9 mouse cellular contexts compared by ENCODE assay signal in the genomic region with DNA sequence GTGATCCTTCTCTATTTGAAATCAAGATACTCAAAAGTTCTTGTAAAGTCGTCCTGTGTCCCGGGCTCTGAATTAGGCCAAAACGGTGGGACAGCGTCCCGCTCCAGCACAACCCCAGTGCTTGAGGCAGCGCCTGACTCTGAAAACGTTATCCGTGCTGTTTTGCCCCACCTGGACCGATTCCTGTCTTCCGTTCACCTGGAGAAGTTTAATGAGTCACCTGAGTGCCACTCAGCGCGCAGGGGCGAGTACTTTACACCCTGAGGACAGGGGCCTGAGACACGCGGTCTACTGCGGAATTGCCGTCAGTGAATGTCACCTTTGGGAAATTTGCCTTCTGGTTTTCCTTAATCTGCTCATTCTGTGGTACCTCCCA. TPM values are rescaled to one million over a fixed set of nuclear protein-coding genes. Genes with fewer than 3 reads are reported as not detected.
DNase-seq lines count a peak whose midpoint lies in the region; ATAC-seq and TF ChIP-seq lines count a peak whose summit lies in the region.
"Had no signal": no experiment of that assay in that cellular context is flagged by ENCODE, and none has a peak within 500 bp of the region (broad histone marks: within the 10 kb centered on the region; RNA-seq: fewer than 3 reads in every experiment).

No protein-coding gene starts in this region.

- H3K4me2 ChIP-seq in embryonic facial prominence, embryonic 15.5 days (replicated peaks), result peak overlapping the region; percentile 74
- H3K4me2 ChIP-seq in lung, postnatal 0 days (replicated peaks; ENCODE audit: low read depth, low read length), result peak overlapping the region; percentile 57

- H3K27me3 ChIP-seq in embryonic facial prominence, embryonic 15.5 days, result no peaks in the 10 kb centered on the region
- no peaks in the 10 kb centered on the region for H3K27me3 ChIP-seq in lung, postnatal 0 days (replicated peaks; ENCODE audit: insufficient read depth, low read length)
- H3K27me3 ChIP-seq: Patski had no signal

- H3K9ac ChIP-seq in embryonic facial prominence, embryonic 15.5 days, result peak overlapping the region; percentile 39
- H3K9ac ChIP-seq in lung, postnatal 0 days (replicated peaks; ENCODE audit: low read depth), result peak overlapping the region; percentile 39; the same call in 1 of the 2 replicates

- peak; percentile 58; the same call in 1 of the 2 replicates for TF ChIP-seq EP300 in lung, postnatal 0 days (IDR thresholded peaks at IDR 0.05)

- no peaks in the 10 kb centered on the region for H3K36me3 ChIP-seq in embryonic facial prominence, embryonic 15.5 days
- no peaks in the 10 kb centered on the region for H3K36me3 ChIP-seq in lung, postnatal 0 days (ENCODE audit: insufficient read depth, low read length)

- no peaks in the 10 kb centered on the region for H3K9me3 ChIP-seq in embryonic facial prominence, embryonic 15.5 days (replicated peaks)
- H3K9me3 ChIP-seq in lung, postnatal 0 days (ENCODE audit: low read length), result no peaks in the 10 kb centered on the region

- WGBS in embryonic facial prominence, embryonic 15.5 days, result 4% methylated on average over 17 of the region's 17 CpGs
- 5% methylated on average over 17 of the region's 17 CpGs for WGBS in lung, postnatal 0 days

- peak; percentile 28 for DNase-seq in layer of hippocampus, adult 11-12 months (ENCODE audit: low spot score)
- DNase-seq in layer of hippocampus, adult 9-11 months, result no peak
- peak; percentile 86 for DNase-seq in kidney, adult 9 months
- peak; percentile 83 for DNase-seq in lung, postnatal 0 days (ENCODE audit: low spot score)
- DNase-seq in left cerebral cortex, adult 18-20 months (ENCODE audit: low spot score in 2 of 2), result no peak
- DNase-seq in Muller cell, postnatal 12 days (ENCODE audit: inconsistent ontology term), result no peak

- peak overlapping the region; percentile 76 for H3K4me3 ChIP-seq in embryonic facial prominence, embryonic 15.5 days (replicated peaks)
- H3K4me3 ChIP-seq in lung, postnatal 0 days (ENCODE audit: low read depth, low read length), result peak overlapping the region; percentile 29; the same call in 1 of the 2 replicates

- peak; percentile 4; the same call in 1 of the 2 replicates for TF ChIP-seq CTCF in lung, postnatal 0 days (IDR thresholded peaks at IDR 0.05)

- no peak for ATAC-seq in embryonic facial prominence, embryonic 15.5 days (ENCODE audit: insufficient number of reproducible peaks, low FRiP score, low TSS enrichment, low read depth)
- ATAC-seq in lung, postnatal 0 days, result peak; percentile 27
- no peak for ATAC-seq in activated CD4-positive, CD25-positive, alpha-beta regulatory T cell, adult 4 months

- peak overlapping the region; percentile 55; the same call in 1 of the 2 replicates for H3K27ac ChIP-seq in embryonic facial prominence, embryonic 15.5 days (replicated peaks)
- H3K27ac ChIP-seq in lung, postnatal 0 days (ENCODE audit: low read length), result peak overlapping the region; percentile 96

- H3K4me1 ChIP-seq in embryonic facial prominence, embryonic 15.5 days, result peaks cover 29% of the 10 kb centered on the region
- peaks cover 20% of the 10 kb centered on the region; the same call in 1 of the 2 replicates for H3K4me1 ChIP-seq in lung, postnatal 0 days (ENCODE audit: insufficient read depth, low read depth, low read length)

RNA-seq across cellular contexts. Expression of a gene that starts 0.7 kb away (rescaled TPM):
- 111 and 113 TPM in 2 replicates for polyA plus RNA-seq in embryonic facial prominence, embryonic 15.5 days (2015; fragmentation: Nextera tagmentation; extraction: Ambion mirVana)
- 205 and 211 TPM in 2 replicates for polyA plus RNA-seq in lung, postnatal 0 days (2015; fragmentation: Nextera tagmentation; extraction: Ambion mirVana)
- polyA plus RNA-seq in activated CD4-positive, CD25-positive, alpha-beta regulatory T cell, adult 4 months (2017; shearing (Covaris generic)), result 1 to 10 TPM; 4.5 to 8.8 TPM
- 10 to 100 TPM; 30.2 to 35.7 TPM for total RNA-seq in left cerebral cortex, adult 18-20 months (2021)

Comparison
In these comparisons a context has a peak if more than half of its experiments do, and no peak if none do; other contexts are left out.
1. DNase-seq: peak in layer of hippocampus, adult 11-12 months (single experiment), kidney, adult 9 months (single experiment) and lung, postnatal 0 days (single experiment); none in layer of hippocampus, adult 9-11 months (single experiment), left cerebral cortex, adult 18-20 months (0 of 2) and Muller cell, postnatal 12 days (single experiment).
2. RNA of a gene that starts 0.7 kb away (polyA plus RNA-seq): 205 to 211 TPM in lung, postnatal 0 days and 111 to 113 TPM in embryonic facial prominence, embryonic 15.5 days; 4.5 to 8.8 TPM in activated CD4-positive, CD25-positive, alpha-beta regulatory T cell, adult 4 months; every median in the first group is over 10 times any median in the second.